Mouse (Mus musculus) heart, adult 11 months (tissue): ENCODE data around the gene Fam189a1.
A peak's percentile ranks its signal among the peaks of the same experiment; 100 is the strongest.

ENCODE experiments used
- DNase-seq: peaks from one replicate; pipeline ENCODE4 v3.0.0; 2022

Fam189a1 gene

DNA sequence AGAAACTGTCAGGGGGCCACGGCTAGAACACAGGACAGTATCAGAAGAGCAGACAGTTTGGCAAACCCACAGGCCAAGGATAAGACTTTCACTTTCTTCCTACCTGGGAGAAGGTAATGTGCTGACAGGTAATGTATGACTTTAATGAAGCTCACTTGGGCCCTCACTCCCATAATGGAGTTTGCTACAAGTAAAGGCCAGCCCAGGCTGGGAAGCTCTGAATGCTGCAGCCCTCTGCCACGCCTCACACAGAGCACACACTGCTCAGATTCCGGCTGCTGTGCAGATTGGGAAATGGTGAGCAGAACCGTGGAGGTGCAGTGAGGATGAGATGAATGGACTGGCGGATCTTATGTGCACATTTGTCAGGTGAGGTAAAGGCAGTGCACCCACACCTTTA is 211.7 kb downstream of the Fam189a1 start:
- DNase-seq, result peak; percentile 61

DNA sequence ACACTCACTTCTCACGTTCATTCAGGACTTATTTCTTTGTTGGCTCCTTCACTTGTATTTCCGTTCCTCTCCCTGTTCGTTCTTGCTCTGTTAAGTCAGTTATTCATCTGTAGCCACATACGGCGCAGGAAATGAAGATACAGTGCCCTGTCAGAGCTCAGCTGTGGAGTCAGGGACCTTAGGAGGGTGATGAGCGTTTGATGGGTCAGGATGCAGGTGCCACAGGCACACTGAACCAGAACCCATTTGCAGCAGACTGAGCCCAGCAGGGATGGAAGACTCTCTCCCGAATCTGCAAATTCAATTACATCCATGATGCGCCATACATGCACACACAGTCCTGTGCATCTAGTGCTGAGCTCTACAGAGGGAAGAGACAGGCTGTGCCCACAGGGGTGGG is 212.2 kb downstream of the Fam189a1 start:
- peak; percentile 66 for DNase-seq

DNA sequence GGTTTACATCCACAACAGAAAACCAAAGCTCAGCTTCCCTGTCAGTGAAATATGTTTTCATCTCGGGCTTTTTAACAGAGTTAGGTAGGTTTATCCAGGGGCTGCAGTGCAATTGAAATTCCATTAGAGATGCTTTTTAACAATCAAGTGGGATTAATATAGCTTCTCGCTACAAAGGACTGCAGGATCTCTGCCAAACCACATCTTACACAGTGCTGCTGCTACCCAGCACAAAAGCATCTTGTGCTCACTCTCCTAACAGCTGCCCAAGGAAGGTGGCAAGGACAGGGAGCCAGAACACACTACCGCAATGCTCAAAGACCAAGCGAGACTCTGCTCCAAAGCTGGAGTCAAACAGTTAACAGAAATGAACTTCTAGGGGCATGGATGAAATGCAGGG is 219.4 kb downstream of the Fam189a1 start:
- DNase-seq, result no peak

DNA sequence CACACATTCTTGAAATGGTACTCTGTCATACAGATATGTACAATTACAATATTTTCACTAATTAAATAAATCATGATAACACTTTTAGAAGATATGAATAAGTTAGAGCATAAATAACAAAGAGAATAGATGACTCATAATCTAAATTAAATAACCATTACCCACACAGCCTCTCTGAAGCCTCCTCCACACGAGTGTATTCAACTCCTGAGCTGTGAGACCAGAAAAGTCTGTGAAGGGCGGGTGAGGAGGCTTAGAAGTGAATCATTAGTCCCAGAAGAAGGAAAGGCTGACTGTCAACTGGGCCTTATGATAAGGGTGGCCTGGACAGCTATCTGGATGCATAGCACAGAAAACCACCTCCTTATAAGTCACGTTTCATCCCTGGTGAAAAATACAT is 222.3 kb downstream of the Fam189a1 start:
- no peak for DNase-seq

DNA sequence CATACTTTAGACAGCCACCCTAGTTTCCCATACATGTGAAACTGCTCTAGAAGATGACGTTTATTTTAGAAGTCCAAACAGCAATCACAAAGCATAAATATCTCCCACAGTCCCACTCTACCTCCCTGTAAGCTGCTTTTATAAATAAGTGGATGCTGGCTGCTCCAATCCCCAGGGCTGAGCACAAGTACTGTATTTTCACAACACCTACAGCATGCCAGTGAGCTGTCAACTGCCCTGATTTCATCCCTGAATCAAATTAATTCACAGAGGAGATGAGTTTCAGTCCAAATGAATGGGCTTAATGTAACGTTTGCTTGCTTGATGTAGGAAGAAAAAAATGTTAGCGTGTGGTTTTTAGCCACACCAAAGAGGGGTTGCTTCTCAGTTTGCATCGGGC is 225.4 kb downstream of the Fam189a1 start:
- DNase-seq, result no peak

DNA sequence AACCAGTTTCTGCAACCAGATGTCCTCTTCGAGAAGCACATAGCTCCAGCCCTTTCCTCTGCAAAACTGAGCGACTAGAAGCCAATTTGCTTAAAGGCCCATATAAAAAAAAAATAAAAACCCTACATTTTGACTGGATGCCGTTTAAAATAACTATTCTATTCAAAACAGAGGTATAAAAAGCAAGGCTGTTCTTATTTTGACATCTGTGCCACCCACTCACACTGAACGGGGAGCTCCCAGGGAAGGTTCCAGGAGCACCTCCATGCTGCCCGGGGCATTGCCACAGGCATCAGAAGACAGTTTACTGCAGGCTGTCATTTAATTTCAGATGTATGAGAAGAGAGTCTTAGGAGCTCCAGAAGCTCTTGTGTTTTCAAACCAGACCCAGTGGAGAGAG is 232.5 kb downstream of the Fam189a1 start:
- DNase-seq, result peak; percentile 29

DNA sequence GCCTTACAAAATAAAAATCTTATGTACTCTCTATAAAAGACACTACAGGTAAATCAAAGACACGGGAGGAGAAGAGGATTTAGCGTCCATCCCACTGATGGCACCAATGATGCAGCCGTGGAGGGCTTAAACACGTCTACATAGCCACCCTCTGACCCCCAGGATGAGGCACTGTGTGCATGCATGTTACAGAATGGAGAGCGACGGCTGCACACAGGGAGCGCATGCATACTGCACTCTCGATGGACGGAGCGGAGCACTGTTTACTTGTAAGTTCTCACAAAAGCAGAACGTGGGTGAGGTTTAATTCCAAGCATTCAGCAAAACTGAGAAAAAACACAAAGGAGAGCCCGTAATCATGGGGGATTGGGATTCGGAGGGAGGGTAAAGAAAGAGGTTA is 235.2 kb downstream of the Fam189a1 start:
- DNase-seq, result peak; percentile 62

DNA sequence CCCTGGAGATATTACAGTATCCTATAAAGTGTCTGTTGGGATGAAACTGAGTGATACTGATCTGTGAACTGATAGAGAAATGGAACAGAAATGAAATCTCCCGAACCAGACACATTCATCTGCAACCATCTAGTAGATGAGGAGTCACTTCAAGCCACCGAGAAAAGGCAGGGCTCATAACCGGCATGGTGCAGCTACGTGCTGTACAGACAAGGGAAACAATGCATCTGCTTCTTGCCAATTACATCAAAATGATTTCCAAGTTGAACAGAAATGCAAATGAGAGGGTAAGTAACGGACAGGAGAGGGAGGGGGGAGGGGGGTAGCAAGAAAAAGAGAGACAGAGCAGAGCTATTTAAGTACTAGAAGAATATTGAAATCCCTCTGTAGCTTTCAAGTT is 235.6 kb downstream of the Fam189a1 start:
- DNase-seq, result no peak

DNA sequence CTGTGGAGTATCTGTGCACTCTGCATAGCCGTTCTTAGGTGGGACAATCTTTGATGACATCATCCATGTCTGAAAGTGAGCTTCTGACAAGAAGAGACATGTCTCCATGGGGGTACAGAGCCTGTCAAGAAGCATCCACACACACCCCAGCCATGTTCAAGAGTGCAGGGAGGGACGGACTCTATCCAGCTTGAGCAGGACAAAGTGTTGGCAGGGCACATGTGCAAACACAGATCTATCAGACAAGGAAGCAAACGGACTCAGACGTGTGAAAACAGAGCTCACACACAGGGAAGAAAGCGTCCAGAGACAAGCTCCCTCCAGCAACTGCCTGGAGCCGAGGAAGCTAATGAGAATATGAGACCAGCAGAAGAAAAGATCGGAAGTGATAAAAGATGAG is 239.7 kb downstream of the Fam189a1 start:
- peak; percentile 8 for DNase-seq

DNA sequence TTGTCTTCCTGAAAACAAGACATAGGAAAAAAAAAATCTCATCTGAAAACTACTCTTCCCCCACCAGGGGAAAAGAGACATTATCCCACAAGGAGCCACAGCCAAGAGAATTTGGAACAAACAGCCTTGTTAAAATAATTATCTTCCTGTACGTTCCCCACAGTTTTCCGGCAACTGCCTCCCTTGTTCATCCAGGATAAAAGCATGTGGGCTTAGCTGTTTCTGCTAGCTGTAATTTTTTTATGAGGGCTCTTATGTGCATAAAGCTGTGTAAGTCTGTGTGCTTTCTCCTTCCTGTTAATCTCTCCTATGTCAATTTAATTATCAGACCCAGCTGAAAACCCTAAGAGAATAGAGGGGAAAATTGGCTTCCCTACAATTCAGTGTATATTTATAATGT is 241.2 kb downstream of the Fam189a1 start:
- peak; percentile 36 for DNase-seq

DNA sequence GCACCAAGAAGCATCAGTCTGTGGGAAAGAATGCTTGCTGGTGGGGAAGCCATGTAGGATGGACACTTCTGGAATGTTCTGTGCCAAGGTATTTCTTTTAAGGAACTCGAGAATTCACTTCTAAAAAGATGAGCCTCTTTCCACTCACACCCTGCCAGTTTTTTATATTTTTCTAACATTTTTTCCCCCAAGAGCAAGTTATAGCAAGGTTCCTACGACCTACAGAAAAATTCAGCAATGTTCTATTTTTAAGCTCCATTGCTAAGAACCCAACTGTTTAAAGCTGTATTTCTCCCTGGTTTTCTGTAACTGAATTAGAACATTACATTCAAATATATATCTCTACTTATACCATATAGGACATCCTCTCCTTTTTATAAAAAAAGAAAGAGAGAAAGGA is 244.4 kb downstream of the Fam189a1 start:
- no peak for DNase-seq

DNA sequence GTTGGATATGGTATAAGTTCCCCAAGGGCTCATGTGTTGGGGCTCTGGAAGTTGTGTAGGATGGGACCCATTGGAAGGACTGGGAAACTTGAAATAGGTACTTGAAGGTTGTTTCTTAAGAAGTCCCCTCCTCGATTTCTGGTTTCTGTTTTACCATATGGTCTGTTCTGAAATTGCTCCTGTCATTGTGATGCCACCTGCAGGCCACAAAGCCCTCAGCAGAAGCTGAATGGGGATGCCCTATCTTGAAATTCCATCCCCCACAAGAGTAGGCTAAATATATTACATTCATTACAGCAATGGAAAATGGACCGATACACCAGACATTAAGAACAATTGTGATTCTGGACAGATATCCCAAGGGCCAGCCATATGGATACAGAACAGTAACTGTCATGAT is 246.2 kb downstream of the Fam189a1 start:
- DNase-seq, result no peak

DNA sequence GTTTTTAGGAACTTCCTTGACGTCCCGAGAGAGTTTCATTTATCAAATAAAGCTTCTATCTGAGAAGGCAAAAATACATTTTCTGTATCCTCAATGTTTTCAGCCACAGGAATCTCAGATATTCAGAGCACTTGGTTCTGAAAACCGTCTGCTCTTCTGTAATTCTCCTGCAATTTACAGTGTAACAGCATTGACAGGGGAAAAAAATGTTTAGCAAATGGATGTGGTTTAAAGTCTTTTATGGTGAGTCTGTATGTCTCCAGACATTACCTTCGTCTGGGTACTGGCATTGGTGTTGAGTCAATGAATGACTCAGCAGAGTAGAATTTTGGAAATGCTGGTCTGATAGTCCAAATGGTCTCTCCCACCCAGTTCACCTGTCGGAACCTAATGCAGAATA is 249.4 kb downstream of the Fam189a1 start:
- no peak for DNase-seq

DNA sequence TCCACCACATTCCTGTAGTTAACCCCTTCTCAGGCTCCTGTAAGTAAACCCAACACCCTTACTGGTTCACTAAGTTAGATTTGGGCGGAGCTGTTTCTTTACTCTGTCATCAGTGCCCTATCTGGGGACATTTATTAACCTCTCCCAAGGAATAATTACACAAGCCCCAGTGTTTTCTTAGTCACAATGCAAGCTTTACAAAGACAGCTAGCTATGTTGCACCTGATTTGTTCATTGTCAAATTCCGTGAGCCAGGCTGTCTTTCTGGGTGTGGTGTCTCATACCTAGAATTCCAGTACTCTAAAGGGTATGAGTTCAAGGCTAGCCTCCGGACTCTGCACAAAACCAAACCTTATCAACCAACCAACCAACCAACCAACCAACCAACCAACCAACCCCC is 250.9 kb downstream of the Fam189a1 start:
- no peak for DNase-seq

DNA sequence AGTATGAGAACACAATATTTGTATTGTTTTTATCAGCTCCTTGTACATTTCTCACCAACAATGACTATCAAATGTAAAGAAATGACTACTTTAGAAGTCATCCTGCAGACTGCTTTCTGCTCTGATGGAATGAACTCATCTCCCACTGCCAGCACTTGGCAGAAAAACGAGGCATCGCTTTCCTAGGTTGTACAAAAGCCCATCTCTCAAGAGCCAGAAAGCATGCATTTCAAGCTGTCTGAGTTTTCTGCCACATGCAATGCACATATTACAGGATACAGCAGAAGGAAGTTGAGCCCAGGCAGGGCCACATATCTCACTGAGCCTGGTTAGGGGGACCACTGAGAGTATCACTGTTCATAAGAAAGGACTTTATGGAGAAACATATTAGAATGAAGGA is 256.1 kb downstream of the Fam189a1 start:
- DNase-seq, result no peak

DNA sequence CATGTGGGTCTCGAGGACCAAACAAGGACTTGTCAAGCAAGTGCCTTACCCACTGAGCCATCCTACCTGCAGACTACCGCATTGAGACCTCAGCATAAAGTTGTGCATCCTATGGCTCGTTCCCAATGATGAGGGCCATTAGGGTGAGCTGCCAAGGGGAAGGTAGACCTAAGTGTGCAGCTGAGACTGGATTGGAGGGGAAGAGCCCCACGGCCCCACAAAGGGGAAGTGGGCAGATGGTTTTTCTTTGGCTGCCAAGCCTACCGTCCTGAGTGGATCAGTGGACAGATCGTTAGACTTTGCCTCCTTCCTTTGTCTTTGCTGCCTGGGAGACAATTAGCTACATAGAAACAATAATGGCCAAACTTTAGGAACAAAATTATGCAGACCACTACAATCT is 259.8 kb downstream of the Fam189a1 start:
- DNase-seq, result no peak

DNA sequence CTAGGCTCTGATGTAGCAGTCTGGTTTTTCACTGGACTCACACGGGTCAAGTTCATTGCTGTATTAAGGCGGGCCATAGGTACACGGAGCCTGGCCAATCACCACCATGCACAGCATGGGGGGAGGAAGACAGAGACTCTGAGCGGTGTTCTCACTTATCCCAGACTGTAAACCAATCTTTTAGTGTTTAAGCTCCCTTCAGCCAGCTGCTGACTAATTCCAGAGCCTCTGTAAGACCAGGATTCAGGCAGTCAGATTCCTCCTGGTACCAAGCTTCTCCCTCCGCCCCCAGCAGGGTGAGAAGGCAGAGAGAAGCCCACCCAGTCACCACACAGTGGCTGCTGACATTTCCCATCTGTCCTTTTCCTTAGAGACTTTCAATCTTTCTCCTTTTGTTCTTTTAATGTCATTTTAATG is 260.7 kb downstream of the Fam189a1 start:
- no peak for DNase-seq

DNA sequence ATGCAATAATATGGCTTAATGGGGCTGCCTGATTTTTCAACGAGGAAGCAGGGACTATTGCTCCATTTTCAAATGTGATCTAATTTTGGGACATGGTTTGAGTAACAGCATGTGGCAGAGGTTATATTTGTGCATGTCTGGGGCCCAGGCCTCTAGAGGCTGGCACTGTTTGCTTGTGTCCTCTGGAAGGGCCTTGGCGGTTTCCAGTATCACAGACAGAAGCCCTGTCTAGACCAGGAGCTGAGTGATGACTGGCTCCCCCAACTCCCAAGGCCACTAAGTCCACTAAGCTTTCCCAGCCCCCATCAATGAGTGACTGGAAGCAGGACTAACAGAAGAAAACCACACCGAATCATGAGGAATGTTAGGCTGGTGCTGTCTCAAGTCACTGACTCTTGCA is 265.2 kb downstream of the Fam189a1 start:
- peak; percentile 95 for DNase-seq

DNA sequence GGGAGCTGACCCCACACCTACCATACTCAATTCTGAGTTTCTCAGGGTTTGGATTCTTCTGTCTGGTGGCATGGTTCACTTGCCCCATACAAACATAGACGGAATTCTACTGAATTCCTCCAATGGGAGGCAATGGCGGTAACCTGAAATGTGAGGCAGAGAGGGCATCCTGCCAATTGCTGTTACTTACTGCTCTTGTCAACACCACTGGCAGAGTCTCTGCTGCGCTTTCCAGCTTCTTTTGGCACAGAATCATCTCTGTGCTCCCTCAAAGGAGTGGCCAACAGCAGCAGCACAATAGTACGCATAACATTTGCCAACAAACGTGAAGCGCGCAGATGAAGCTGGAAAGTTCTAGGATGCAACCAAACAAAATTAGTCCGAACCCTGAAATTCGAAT is 266.5 kb downstream of the Fam189a1 start:
- peak; percentile 95 for DNase-seq

DNA sequence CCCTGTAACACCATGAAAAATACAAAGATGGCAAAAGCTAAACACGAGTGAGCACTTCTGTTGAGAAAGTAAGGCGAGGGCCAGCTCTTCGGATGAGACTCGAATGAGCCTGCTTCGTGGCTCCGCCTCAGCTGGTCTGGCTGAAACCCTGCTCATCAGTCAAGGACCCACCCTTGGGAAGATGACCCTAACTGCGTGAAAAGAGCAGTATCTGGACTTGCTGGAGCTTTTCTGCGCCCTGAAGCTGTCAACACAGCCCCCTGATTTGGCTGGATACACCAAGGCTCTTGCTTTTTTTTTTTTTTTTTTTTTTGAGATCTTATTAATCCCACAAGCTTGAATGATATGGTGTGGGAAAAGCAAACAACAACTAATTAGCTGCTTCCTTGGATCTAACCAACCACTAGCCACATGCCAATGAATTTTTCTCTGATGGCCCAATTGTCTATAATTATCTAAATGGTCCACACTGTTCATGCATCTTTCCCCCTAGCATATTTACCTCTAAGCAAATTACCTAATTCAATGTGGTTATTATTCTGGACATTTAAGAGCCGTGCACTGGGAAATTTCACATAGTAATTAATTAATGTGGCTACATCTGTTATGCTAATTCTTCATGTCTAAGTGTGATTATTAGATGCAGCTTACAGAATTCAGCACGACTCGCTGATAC is 272.0 kb downstream of the Fam189a1 start:
- no peak for DNase-seq

DNA sequence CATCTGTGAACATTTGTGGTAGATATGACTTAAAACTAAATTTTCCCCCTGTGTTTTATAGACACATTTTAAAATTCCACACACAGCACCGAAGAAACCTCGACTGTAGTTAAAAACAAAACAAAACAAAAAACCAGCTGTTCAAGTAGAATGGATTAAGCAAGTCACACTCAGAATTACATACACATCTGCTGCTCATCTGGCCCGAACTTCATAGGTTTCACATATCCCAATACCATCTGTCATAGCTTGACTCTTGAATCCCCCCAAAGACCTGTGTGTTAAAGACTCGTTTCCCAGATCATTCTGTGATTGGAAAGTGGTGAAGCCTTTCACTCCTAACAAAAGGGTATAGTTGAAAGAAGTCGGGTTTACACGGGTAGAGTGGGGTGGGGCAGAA is 274.1 kb downstream of the Fam189a1 start:
- DNase-seq, result no peak

DNA sequence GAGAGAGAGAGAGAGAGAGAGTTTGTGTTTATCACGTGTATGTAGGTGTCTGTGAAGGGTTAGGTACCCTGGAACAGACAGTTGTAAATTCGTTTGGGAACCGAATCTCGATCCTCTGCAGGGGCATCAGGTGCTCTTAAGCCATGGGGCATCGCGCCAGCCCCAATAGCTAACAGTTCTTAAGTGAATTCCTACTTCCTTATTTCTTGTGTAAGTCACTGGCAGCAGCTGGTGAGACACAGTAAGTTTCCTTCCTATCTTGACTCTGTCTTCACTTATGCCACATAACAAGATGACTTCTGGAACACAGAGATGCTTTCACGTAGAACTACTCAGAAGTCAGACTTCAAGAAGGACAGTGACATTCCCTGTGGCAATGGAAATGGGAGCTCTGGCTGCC is 275.0 kb downstream of the Fam189a1 start:
- DNase-seq, result peak; percentile 44

DNA sequence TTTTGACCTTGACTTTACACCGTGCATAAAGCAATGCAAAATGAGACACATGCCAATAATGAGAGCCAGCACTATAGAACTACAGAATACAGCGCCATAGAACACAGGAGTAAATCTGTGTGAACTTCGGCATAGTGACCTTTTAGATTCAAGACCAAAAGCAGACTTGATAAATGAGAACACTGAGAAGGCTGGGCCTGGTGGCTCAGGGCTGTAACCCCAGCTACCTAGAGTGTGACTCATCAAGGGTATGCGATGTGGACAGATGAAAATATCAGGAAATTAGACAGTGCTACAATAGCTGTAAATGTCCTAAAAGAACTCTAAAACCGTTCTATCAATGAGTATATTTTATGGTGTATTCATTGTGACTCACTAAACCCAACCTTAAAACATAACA is 276.0 kb downstream of the Fam189a1 start:
- DNase-seq, result peak; percentile 48

DNA sequence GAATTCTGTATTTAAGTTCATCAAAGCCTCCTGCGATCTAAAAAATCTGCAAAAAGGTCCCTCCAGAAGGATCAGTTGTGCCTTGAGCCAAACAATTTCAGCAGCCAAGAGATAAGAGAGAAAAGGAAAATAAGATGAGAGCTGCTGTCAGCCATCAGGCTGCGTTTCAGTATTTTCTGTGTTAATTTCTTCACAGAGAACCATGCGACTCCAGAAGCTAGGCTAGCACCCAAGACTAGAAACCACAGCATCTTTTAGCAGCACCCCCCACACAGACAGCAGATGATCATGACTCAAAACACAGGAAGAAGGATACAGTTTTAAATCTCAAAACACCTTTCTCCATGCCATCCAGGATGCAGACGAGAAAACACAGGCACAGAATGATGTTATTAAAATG is 281.4 kb downstream of the Fam189a1 start:
- peak; percentile 52 for DNase-seq

DNA sequence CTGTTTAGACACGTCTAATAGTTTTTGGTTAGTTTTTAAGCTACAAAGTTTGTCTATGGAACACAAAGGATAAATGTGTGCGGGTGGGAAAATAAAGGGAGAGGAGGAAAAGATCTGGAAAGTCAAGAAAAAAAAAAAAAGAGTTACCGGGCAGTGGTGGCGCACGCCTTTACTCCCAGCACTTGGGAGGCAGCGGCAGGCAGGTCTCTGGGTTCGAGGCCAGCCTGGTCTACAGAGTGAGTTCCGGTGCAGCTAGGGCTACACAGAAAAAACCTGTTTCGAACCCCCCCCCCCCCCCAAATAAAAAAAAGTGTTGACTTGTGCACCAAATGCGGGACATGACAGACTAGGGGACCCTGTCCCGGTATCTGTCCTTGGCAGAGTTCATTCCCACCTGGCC is 283.1 kb downstream of the Fam189a1 start:
- DNase-seq, result no peak
